Mouse (Mus musculus): ENCODE data around the gene Nin.

DNA sequence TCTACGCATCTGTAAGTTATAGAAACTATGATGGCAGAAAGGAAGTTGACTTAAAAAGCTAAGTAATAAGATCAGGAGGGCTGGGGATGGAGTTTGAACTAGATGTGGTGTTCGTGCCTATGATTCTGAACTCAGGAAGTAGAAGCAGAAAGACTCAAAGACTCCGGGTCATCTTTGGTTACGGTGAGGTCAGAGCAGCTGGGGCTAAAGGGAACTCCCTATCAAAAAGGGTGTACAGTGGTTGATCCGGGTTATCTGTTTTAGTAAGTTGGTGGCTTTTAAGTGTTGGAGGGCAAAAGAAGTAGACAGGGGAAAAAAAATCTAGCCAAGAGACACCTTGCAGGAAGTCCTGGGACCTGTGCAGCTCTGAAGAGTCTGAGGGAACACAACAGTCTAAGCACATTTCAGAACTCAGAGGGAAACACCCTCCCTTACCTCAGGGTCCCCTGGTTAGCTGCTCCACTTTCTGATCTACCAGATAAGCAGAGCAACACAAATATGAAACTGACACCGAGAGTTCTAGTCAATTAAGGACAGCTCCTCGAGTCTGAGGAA is 35.0 kb downstream of the Nin start:
- TF ChIP-seq POLR2A (IDR thresholded peaks at IDR 0.05; ENCODE audit: borderline replicate concordance, low read depth, low read length) (no peak), CTCF (IDR thresholded peaks at IDR 0.05; ENCODE audit: low read depth, low read length) (no peak)

Measured in bone marrow macrophage, adult 2 months (primary cell).